Mouse (Mus musculus) heart, embryonic 11.5 days (tissue): ENCODE measurements around the gene Kbtbd2. TPM values are rescaled to one million over a fixed set of nuclear protein-coding genes. Genes with fewer than 3 reads are reported as not detected.

Source experiments
- ATAC-seq: fragments of 200-750 bp; cut with Nextera tagmentation; replicated peaks from 2 replicates; pipeline ENCODE4 v1.8.0; 2017; ENCODE audit warnings: moderate library complexity; ENCODE audit not compliant: insufficient number of reproducible peaks, low FRiP score, low TSS enrichment
- H3K27ac ChIP-seq: fragments of 300-500 bp; sonication (generic); 2 replicates; pipeline ENCODE4 v1.5.1; 2014; ENCODE audit warnings: mild to moderate bottlenecking, low read depth, low read length
- H3K27me3 ChIP-seq: fragments of 300-500 bp; sonication (generic); 2 replicates; pipeline ENCODE4 v1.6.1; 2014; ENCODE audit warnings: mild to moderate bottlenecking, low read length, mixed read lengths; ENCODE audit not compliant: control insufficient read depth, insufficient read depth
- H3K36me3 ChIP-seq: fragments of 300-500 bp; sonication (generic); 2 replicates; pipeline ENCODE4 v1.6.1; 2014; ENCODE audit warnings: mild to moderate bottlenecking, low read length, moderate library complexity, mixed read lengths; ENCODE audit not compliant: control insufficient read depth, insufficient read depth
- H3K4me1 ChIP-seq: fragments of 300-500 bp; sonication (generic); 2 replicates; pipeline ENCODE4 v1.6.1; 2014; ENCODE audit warnings: low read length; ENCODE audit not compliant: control insufficient read depth, insufficient read depth
- H3K4me2 ChIP-seq: fragments of 300-500 bp; sonication (generic); 2 replicates; pipeline ENCODE4 v1.6.1; 2014; ENCODE audit warnings: mild to moderate bottlenecking, moderate library complexity
- H3K4me3 ChIP-seq: fragments of 300-500 bp; sonication (generic); 2 replicates; pipeline ENCODE4 v1.5.1; 2014; ENCODE audit warnings: low read depth, low read length
- H3K9ac ChIP-seq: fragments of 300-500 bp; sonication (generic); 2 replicates; pipeline ENCODE4 v1.6.1; 2014; ENCODE audit warnings: mild to moderate bottlenecking, low read depth, low read length, moderate library complexity
- H3K9me3 ChIP-seq: fragments of 300-500 bp; sonication (generic); replicated peaks from 2 replicates; pipeline ENCODE4 v1.6.1; 2016; ENCODE audit warnings: low read length; ENCODE audit not compliant: control insufficient read depth
- WGBS: fragments of 180-500 bp; shearing (Covaris S2); extraction: QIAGEN DNeasy Blood & Tissue Kit; methylation state at CpG from one replicate; pipeline ENCODE4 v1.1.7; 2014; ENCODE audit not compliant: insufficient replicate concordance; 5-methylcytosine and 5-hydroxymethylcytosine counted together
- polyA plus RNA-seq: library from polyadenylated mRNA; unstranded; fragments of >200 nt; fragmentation: Nextera tagmentation; extraction: Ambion mirVana; gene quantifications from 2 replicates; pipeline ENCODE4 v1.2.1, GENCODE M21; 2014

The Kbtbd2 gene
- 31.7 and 34.0 TPM in 2 replicates for polyA plus RNA-seq

DNA sequence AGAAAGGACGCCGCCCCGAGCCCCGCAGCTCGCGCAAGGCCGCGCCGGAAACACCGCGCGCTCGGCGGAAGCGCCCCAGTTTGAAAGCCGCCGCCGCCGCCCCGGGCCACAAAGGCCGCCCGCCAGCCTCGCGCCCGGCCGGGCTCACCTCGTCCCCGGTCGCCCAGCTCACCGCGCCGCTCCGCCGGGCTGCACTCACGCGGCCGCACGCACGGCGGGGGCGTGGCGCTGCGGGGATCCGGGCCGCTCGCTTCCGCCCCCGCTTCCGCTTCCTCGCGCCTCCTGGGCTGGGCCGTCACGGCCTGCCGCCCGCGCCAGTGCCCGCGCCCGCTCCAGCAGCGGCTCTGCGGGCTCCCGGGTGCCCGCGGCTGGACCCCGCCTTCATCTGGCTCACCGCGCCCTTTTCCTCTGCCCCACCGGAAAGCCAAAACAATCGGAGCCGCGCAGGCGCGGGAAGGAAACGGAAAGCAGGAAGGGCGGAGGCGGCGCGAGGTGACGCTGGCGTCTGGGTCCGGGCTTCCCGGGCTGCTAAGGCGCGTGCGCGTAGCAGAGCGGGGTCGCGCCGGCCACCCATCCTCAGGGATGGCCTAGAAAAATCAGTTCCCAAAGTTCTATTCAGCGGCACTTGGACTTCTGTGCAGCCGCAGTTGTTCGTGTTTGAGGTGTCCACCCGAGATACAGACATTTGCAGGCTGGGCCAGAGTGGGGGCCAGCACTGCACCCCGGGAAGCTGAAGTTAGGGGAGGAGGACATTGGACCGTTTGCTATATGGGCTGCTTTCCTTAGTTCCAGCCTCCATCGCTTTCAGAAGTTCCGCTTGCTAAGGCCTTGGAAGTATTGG lies at the start of gene Kbtbd2:
Gene Kbtbd2 (minus strand): TSS at position 503 of the 841 bp plus-strand sequence.
- peak; percentile 91 for ATAC-seq
- Histone ChIP-seq H3K4me3 (peak within 1 kb of the TSS; percentile 79), H3K9ac (peak within 1 kb of the TSS; percentile 94), H3K36me3 (no peaks in the 10 kb centered on the region), H3K4me2 (peak within 1 kb of the TSS; percentile 86), H3K4me1 (peaks cover 13% of the 10 kb centered on the region), H3K9me3 (no peaks in the 10 kb centered on the region), H3K27me3 (no peaks in the 10 kb centered on the region), H3K27ac (peak within 1 kb of the TSS; percentile 99)
- under 1% methylated on average over 92 of the region's 98 CpGs for WGBS

DNA sequence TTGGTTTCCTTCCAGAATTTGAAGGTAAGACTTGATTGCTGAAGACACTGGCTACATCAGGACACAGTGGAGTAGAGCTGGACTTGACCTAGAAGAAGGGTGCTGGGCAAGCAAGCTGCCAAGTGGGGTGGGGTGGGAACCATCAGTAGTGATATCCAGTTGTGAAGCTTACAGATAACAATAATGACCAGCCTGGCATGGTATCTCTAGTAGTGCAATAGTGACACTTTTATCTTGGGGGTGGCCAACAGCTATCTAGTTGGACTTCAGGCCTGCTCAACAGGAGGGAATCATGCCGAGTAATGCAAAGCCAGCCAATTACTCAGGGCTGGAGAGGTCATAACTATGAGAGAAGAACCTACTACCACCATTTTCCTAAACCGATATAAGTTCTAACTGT lies 46.8 kb upstream of the Kbtbd2 start:
- no peaks in the 10 kb centered on the region for H3K27me3 ChIP-seq
- no peak overlapping the region for H3K4me3 ChIP-seq
- H3K36me3 ChIP-seq: no peaks in the 10 kb centered on the region; the same call in 1 of the 2 replicates
- no peak overlapping the region for H3K4me2 ChIP-seq
- 0 out of 2 replicates have a peak, but pooled peaks cover 3% of the 10 kb centered on the region for H3K4me1 ChIP-seq
- no peak overlapping the region for H3K9ac ChIP-seq
- no peak overlapping the region for H3K27ac ChIP-seq
- H3K9me3 ChIP-seq: no peaks in the 10 kb centered on the region
- no peak for ATAC-seq
- WGBS: 65% methylated on average over 2 of the region's 2 CpGs

DNA sequence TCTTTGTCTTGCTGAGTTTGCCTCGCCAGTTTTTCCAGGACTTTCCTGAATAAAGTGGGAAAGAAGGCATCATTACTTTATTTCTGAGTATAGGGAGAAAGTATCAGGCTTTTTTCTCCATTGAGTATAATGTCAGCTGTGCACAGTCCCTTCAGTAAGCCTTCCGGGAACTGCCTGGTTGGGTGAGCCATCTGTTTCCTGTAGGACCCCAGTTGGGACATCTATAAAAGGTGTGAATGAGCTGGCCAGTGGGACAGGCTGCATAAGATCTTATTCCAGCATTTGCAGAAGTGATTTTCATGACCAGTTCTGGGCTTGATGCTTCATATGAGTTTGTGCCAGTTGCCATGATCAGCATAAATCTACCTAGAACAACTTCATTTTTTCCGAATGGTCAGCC lies 45.6 kb upstream of the Kbtbd2 start:
- Histone ChIP-seq H3K36me3 (no peaks in the 10 kb centered on the region; the same call in 1 of the 2 replicates), H3K27me3 (no peaks in the 10 kb centered on the region), H3K4me2 (no peak overlapping the region), H3K4me1 (0 out of 2 replicates have a peak, but pooled peaks cover under 1% of the 10 kb centered on the region), H3K9ac (no peak overlapping the region), H3K27ac (no peak overlapping the region), H3K4me3 (no peak overlapping the region), H3K9me3 (no peaks in the 10 kb centered on the region)
- 86% methylated on average over 3 of the region's 3 CpGs for WGBS
- no peak for ATAC-seq

DNA sequence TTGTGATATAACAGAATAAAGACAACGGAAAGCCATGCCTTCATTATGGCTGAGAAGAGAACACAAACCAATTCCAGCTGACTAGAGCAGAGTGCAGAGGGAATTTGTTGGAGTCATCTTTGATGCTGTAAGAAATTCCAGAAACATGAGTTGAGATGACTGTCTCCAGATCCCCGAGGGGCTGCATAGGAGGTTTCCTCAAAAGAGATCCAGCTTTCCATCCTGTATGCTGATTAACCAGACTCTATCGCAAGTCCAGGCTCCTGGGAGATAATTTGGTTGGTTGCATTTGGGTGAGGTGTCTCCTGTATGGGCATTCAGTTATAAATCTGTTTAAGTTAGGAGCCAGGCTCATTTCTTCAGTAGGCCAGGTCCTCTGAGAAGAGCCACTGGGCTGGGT lies 40.0 kb upstream of the Kbtbd2 start:
- Histone ChIP-seq H3K4me3 (no peak overlapping the region), H3K27ac (no peak overlapping the region), H3K36me3 (peaks cover 3% of the 10 kb centered on the region; the same call in 1 of the 2 replicates), H3K9ac (no peak overlapping the region), H3K27me3 (no peaks in the 10 kb centered on the region), H3K9me3 (no peaks in the 10 kb centered on the region), H3K4me1 (no peaks in the 10 kb centered on the region), H3K4me2 (no peak overlapping the region)
- ATAC-seq: no peak
- WGBS: 80% methylated on average over 3 of the region's 3 CpGs

DNA sequence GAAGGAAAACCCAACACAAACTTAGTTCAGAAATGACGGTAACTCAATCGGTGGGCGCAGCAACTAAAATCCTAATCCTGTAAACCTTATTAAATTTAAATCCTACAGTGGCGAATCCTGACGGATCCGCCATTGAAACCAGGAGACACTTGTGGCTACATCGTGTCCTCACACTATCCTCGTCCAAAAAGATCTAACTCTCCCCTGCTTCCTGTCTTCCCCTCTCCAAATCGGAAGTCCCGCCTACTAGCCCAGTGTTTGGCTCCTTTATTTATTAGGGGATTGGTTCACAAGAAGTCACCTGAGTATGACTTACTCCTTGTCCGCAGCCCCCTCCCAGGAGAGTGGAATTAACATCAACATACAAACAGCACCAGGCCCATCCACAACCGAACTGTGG lies 39.6 kb upstream of the Kbtbd2 start:
- H3K4me3 ChIP-seq: no peak overlapping the region
- H3K36me3 ChIP-seq: peaks cover 3% of the 10 kb centered on the region; the same call in 1 of the 2 replicates
- H3K4me1 ChIP-seq: no peaks in the 10 kb centered on the region
- no peak for ATAC-seq
- no peak overlapping the region for H3K9ac ChIP-seq
- H3K4me2 ChIP-seq: no peak overlapping the region
- WGBS: 90% methylated on average over 12 of the region's 12 CpGs
- H3K27ac ChIP-seq: no peak overlapping the region
- no peaks in the 10 kb centered on the region for H3K27me3 ChIP-seq
- H3K9me3 ChIP-seq: no peaks in the 10 kb centered on the region

DNA sequence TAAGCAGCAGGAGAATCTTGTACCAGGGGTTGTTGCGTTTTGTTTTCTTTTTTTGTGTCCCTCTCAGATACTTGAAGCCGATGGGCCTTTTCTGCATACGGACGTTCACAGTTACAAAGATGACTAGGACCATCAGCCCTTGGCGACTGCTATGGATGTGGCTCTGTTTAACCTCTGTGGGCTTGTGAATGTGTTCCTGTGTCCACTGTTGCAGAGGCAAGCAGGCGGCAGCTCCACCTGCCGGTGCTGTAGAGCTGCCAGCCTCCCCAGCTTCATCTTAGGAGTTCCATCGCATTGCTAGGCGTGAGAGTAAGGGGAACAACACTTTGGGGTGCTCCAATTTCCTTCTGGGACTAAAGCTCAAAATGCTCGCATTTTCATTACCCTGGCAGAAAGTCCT lies 37.9 kb upstream of the Kbtbd2 start:
- Histone ChIP-seq H3K9ac (no peak overlapping the region), H3K4me3 (no peak overlapping the region), H3K27ac (no peak overlapping the region), H3K36me3 (peaks cover 3% of the 10 kb centered on the region; the same call in 1 of the 2 replicates), H3K4me2 (no peak overlapping the region), H3K4me1 (no peaks in the 10 kb centered on the region), H3K9me3 (no peaks in the 10 kb centered on the region), H3K27me3 (no peaks in the 10 kb centered on the region)
- 81% methylated on average over 10 of the region's 10 CpGs for WGBS
- no peak for ATAC-seq

DNA sequence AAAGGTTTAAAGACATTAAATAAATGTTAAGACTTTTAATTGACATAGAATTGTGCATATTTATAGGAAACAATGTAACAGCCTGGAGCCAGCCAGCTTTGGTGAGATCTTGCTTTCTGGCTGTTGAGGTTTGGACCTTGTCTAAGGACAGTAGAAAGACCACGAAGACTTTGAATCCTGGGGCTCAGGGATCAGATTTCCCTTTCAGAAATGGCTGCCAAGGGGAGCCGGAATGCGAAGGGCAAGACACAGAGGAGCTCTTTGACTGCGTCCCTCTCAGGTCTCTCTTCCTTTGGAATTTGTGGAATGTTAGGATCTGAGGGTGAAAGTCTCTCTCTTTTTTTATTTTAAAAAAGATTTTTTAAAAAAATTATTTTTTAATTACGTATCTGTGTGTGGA lies 37.2 kb upstream of the Kbtbd2 start:
- H3K4me3 ChIP-seq: no peak overlapping the region
- WGBS: 62% methylated on average over 5 of the region's 5 CpGs

DNA sequence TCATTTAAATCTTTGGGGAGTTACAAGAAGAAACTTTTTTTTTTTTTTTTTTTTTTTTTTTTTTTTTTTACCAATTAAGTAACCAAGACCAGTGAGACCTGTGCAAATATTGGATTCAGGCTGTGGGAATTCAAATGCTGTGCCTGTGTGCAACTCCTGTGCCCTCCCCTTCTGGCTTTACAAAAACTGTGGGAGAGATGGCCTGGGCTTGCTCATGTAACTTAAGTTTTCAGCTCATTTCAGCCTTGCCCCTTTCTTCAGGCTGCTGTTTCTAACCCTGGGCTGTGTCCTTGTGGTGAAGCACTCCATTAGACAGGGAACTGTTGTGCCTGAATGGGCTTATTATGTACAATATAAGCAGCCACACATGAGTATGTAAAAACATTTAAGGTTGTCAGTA lies 35.2 kb upstream of the Kbtbd2 start:
- ATAC-seq: no peak
- peak overlapping the region; percentile 75 for H3K4me3 ChIP-seq
- H3K4me1 ChIP-seq: no peaks in the 10 kb centered on the region
- no peaks in the 10 kb centered on the region for H3K9me3 ChIP-seq
- H3K27ac ChIP-seq: no peak overlapping the region
- H3K27me3 ChIP-seq: no peaks in the 10 kb centered on the region
- H3K4me2 ChIP-seq: peak overlapping the region; percentile 79
- H3K9ac ChIP-seq: peak overlapping the region; percentile 89
- H3K36me3 ChIP-seq: 0 out of 2 replicates have a peak, but pooled peaks cover 3% of the 10 kb centered on the region

More for the DNA sequence above, 37.2 kb upstream of the Kbtbd2 start:
- Histone ChIP-seq H3K36me3 (0 out of 2 replicates have a peak, but pooled peaks cover 3% of the 10 kb centered on the region), H3K27ac (no peak overlapping the region), H3K9ac (no peak overlapping the region), H3K4me2 (no peak overlapping the region), H3K9me3 (no peaks in the 10 kb centered on the region), H3K4me1 (no peaks in the 10 kb centered on the region), H3K27me3 (no peaks in the 10 kb centered on the region)
- ATAC-seq: no peak
